ENCODE assay signal across 8 mouse cellular contexts in the genomic region with DNA sequence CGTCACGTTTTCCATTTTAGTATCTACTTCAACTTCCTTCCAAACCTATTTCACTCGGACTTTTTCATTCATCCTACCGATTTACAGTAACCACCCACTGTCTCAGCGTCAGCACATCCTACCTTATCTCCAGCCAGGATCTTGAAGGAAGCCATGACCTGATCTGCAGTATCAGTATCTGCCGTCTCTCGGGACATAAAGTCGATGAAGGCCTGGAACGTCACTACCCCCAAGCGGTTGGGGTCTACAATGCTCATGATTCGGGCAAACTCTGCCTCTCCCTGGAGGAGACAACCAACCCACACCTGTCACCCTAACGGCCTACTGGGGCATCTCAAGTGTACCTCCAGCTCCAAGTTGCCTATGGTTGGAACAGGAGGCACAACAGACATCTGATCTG. TPM values are rescaled to one million over a fixed set of nuclear protein-coding genes. Genes with fewer than 3 reads are reported as not detected.
DNase-seq lines count a peak whose midpoint lies in the region; ATAC-seq lines count a peak whose summit lies in the region.

No protein-coding gene starts in this region.

- peak overlapping the region; percentile 34 for H3K4me2 ChIP-seq in embryonic facial prominence, embryonic 15.5 days (replicated peaks)
- H3K4me2 ChIP-seq in liver, embryonic 12.5 days: peak overlapping the region; percentile 66

- no peaks in the 10 kb centered on the region for H3K27me3 ChIP-seq in embryonic facial prominence, embryonic 15.5 days
- H3K27me3 ChIP-seq in liver, embryonic 12.5 days (replicated peaks): no peaks in the 10 kb centered on the region

- H3K27ac ChIP-seq in embryonic facial prominence, embryonic 15.5 days (replicated peaks): no peak overlapping the region
- H3K27ac ChIP-seq in liver, embryonic 12.5 days: no peak overlapping the region; the same call in 1 of the 2 replicates

- no peaks in the 10 kb centered on the region for H3K9me3 ChIP-seq in embryonic facial prominence, embryonic 15.5 days (replicated peaks)
- no peaks in the 10 kb centered on the region for H3K9me3 ChIP-seq in liver, embryonic 12.5 days (replicated peaks)

- H3K36me3 ChIP-seq in embryonic facial prominence, embryonic 15.5 days: peaks cover 61% of the 10 kb centered on the region
- peaks cover 36% of the 10 kb centered on the region for H3K36me3 ChIP-seq in liver, embryonic 12.5 days

- H3K9ac ChIP-seq in embryonic facial prominence, embryonic 15.5 days: no peak overlapping the region
- peak overlapping the region; percentile 71; the same call in 1 of the 2 replicates for H3K9ac ChIP-seq in liver, embryonic 12.5 days

- WGBS in embryonic facial prominence, embryonic 15.5 days: 63% methylated on average over 12 of the region's 12 CpGs
- 46% methylated on average over 12 of the region's 12 CpGs for WGBS in liver, embryonic 12.5 days (ENCODE audit: insufficient replicate concordance)

- 0 out of 2 replicates have a peak, but pooled peaks cover 4% of the 10 kb centered on the region for H3K4me1 ChIP-seq in embryonic facial prominence, embryonic 15.5 days
- H3K4me1 ChIP-seq in liver, embryonic 12.5 days: peaks cover 11% of the 10 kb centered on the region

- DNase-seq in frontal cortex, postnatal 10 days (ENCODE audit: low spot score in 2 of 2): no peak
- peak; percentile 25 for DNase-seq in CD4-positive helper T cell, adult 2 months (ENCODE audit: low read depth, low spot score)
- peak; percentile 30 for DNase-seq in thymus, postnatal 4 days
- no peak for DNase-seq in testis, postnatal 10 days (ENCODE audit: low spot score)

- 0 out of 2 replicates have a peak, but pooled peaks have one; percentile 15 for ATAC-seq in frontal cortex, adult (ENCODE audit: low TSS enrichment)
- no peak for ATAC-seq in embryonic facial prominence, embryonic 15.5 days (ENCODE audit: insufficient number of reproducible peaks, low FRiP score, low TSS enrichment, low read depth)
- no peak for ATAC-seq in liver, embryonic 12.5 days
- no peak for ATAC-seq in erythroid progenitor cell, adult 5-6 weeks (replicated peaks; ENCODE audit: low FRiP score, poor library complexity, severe bottlenecking)

- H3K4me3 ChIP-seq in embryonic facial prominence, embryonic 15.5 days (replicated peaks): peak overlapping the region; percentile 65
- peak overlapping the region; percentile 71 for H3K4me3 ChIP-seq in liver, embryonic 12.5 days

RNA-seq across cellular contexts. Expression of a gene that starts 55.9 kb away (rescaled TPM):
- 153 and 178 TPM in 2 replicates for polyA plus RNA-seq in embryonic facial prominence, embryonic 15.5 days (2015; fragmentation: Nextera tagmentation; extraction: Ambion mirVana)
- 23.9 and 24.2 TPM in 2 replicates for polyA plus RNA-seq in liver, embryonic 12.5 days (2016; fragmentation: Nextera tagmentation; extraction: Ambion mirVana)
- total RNA-seq in erythroid progenitor cell, adult 5-6 weeks (2015; ENCODE audit: low replicate concordance): 52.0 and 100 TPM in 2 replicates
- total RNA-seq in erythroid progenitor cell, adult 5-6 weeks (2017; ENCODE audit: low replicate concordance): 5.8 and 9.2 TPM in 2 replicates

Comparison
In these comparisons a context has a peak if more than half of its experiments do, and no peak if none do; other contexts are left out.
1. DNase-seq: peak in CD4-positive helper T cell, adult 2 months (single experiment) and thymus, postnatal 4 days (single experiment); none in frontal cortex, postnatal 10 days (0 of 2) and testis, postnatal 10 days (single experiment).